Mouse (Mus musculus) macrophage (primary cell): ENCODE data around the gene Rpl35a. TPM values are rescaled to one million over a fixed set of nuclear protein-coding genes. Genes with fewer than 3 reads are reported as not detected.
"Not testable (repeated sequence)": the region's sequence is repeated elsewhere in the genome, so short reads cannot be mapped to it uniquely, and the experiment has no call there.

ENCODE experiments used
- H3K27ac ChIP-seq: fragments of 350-480 bp; formaldehyde crosslinking; 2 replicates; pipeline ENCODE4 v1.9.0; 2021
- H3K36me3 ChIP-seq: fragments of 350-480 bp; formaldehyde crosslinking; 2 replicates; pipeline ENCODE4 v1.9.0; 2021; ENCODE audit errors: inconsistent target
- H3K4me3 ChIP-seq: fragments of 350-480 bp; formaldehyde crosslinking; 2 replicates; pipeline ENCODE4 v1.9.0; 2021; ENCODE audit errors: inconsistent target
- H3K79me2 ChIP-seq: fragments of 350-480 bp; formaldehyde crosslinking; 2 replicates; pipeline ENCODE4 v1.9.0; 2021; ENCODE audit errors: inconsistent target
- WGBS: methylation state at CpG from one replicate; pipeline ENCODE4 v1.1.7; 2026; ENCODE audit warnings: inconsistent platforms; ENCODE audit not compliant: missing documents; 5-methylcytosine and 5-hydroxymethylcytosine counted together
- polyA plus RNA-seq: library from polyadenylated mRNA; stranded (reverse); fragments of 250-400 nt; gene quantifications from 3 replicates; pipeline ENCODE4 v1.2.4, GENCODE M21; 2018; ENCODE audit warnings: inconsistent platforms

Gene Rpl35a
- polyA plus RNA-seq, 1 experiment from 2014 or later: 621 TPM

GRCm38 (mm10) chr16:33036006-33036405 lies 20.2 kb upstream of the Rpl35a start:
- Histone ChIP-seq H3K36me3 (no peaks in the 10 kb centered on the region), H3K4me3 (no peak overlapping the region), H3K27ac (no peak overlapping the region), H3K79me2 (no peaks in the 10 kb centered on the region)
- 100% methylated on average over 3 of the region's 4 CpGs for WGBS

- WGBS: 90% methylated on average over 1 of the region's 1 CpGs
- Histone ChIP-seq H3K4me3 (no peak overlapping the region), H3K36me3 (no peaks in the 10 kb centered on the region), H3K79me2 (no peaks in the 10 kb centered on the region), H3K27ac (no peak overlapping the region)
Measured at GRCm38 (mm10) chr16:33042682-33043081, 13.6 kb upstream of the Rpl35a start.

GRCm38 (mm10) chr16:33043268-33043667 lies 13.0 kb upstream of the Rpl35a start:
- Histone ChIP-seq H3K36me3 (no peaks in the 10 kb centered on the region), H3K4me3 (no peak overlapping the region), H3K27ac (no peak overlapping the region), H3K79me2 (no peaks in the 10 kb centered on the region)
- WGBS: 17% methylated on average over 2 of the region's 2 CpGs

GRCm38 (mm10) chr16:33048004-33048403 lies 8.2 kb upstream of the Rpl35a start:
- WGBS: 86% methylated on average over 1 of the region's 1 CpGs
- H3K27ac ChIP-seq: no peak overlapping the region
- no peak overlapping the region for H3K4me3 ChIP-seq
- H3K36me3 ChIP-seq: no peaks in the 10 kb centered on the region
- no peaks in the 10 kb centered on the region for H3K79me2 ChIP-seq

- H3K36me3 ChIP-seq: no peaks in the 10 kb centered on the region
- H3K27ac ChIP-seq: no peak overlapping the region
- no peaks in the 10 kb centered on the region for H3K79me2 ChIP-seq
- H3K4me3 ChIP-seq: no peak overlapping the region
- WGBS: 95% methylated on average over 2 of the region's 2 CpGs
Measured at GRCm38 (mm10) chr16:33048686-33049085, 7.6 kb upstream of the Rpl35a start.

GRCm38 (mm10) chr16:33049809-33050208 lies 6.4 kb upstream of the Rpl35a start:
- no peak overlapping the region for H3K27ac ChIP-seq
- no peaks in the 10 kb centered on the region for H3K79me2 ChIP-seq
- no peaks in the 10 kb centered on the region for H3K36me3 ChIP-seq
- WGBS: 72% methylated on average over 16 of the region's 16 CpGs
- no peak overlapping the region for H3K4me3 ChIP-seq

- WGBS: 73% methylated on average over 5 of the region's 5 CpGs
Measured at GRCm38 (mm10) chr16:33053141-33053540, 3.1 kb upstream of the Rpl35a start.

GRCm38 (mm10) chr16:33054927-33055326 lies 1.3 kb upstream of the Rpl35a start:
- H3K79me2 ChIP-seq: peaks cover 32% of the 10 kb centered on the region
- not testable (repeated sequence) for H3K4me3 ChIP-seq, H3K27ac ChIP-seq
- WGBS: 80% methylated on average over 2 of the region's 2 CpGs
- H3K36me3 ChIP-seq: peaks cover 23% of the 10 kb centered on the region

More at GRCm38 (mm10) chr16:33053141-33053540, 3.1 kb upstream of the Rpl35a start:
- H3K79me2 ChIP-seq: peaks cover 18% of the 10 kb centered on the region
- H3K4me3 ChIP-seq: no peak overlapping the region
- no peak overlapping the region for H3K27ac ChIP-seq
- H3K36me3 ChIP-seq: peaks cover 5% of the 10 kb centered on the region; the same call in 1 of the 2 replicates

- Histone ChIP-seq H3K36me3 (peaks cover 30% of the 10 kb centered on the region), H3K27ac (peak overlapping the region; percentile 84; the same call in 1 of the 2 replicates), H3K4me3 (peak overlapping the region; percentile 97), H3K79me2 (peaks cover 32% of the 10 kb centered on the region)
- 23% methylated on average over 8 of the region's 10 CpGs for WGBS
Measured at GRCm38 (mm10) chr16:33055655-33056054, 598 bp upstream of the Rpl35a start.

- WGBS: under 1% methylated on average over 24 of the region's 24 CpGs
- H3K79me2 ChIP-seq: peaks cover 32% of the 10 kb centered on the region
- peak overlapping the region; percentile 84 for H3K27ac ChIP-seq
- H3K4me3 ChIP-seq: peak overlapping the region; percentile 97
- peaks cover 30% of the 10 kb centered on the region for H3K36me3 ChIP-seq
Measured at GRCm38 (mm10) chr16:33056786-33057185, 533 bp downstream of the Rpl35a start.

GRCm38 (mm10) chr16:33058033-33058432 lies 1.8 kb downstream of the Rpl35a start:
- Histone ChIP-seq H3K79me2 (peaks cover 32% of the 10 kb centered on the region), H3K27ac (no peak overlapping the region), H3K4me3 (peak overlapping the region; percentile 97; the same call in 1 of the 2 replicates), H3K36me3 (peaks cover 30% of the 10 kb centered on the region)
- whole genome bisulfite sequencing: 93% methylated on average over 16 of the region's 16 CpGs

GRCm38 (mm10) chr16:33058656-33059055 lies 2.4 kb downstream of the Rpl35a start:
- not testable (repeated sequence) for H3K27ac ChIP-seq, H3K4me3 ChIP-seq
- Histone ChIP-seq H3K79me2 (peaks cover 32% of the 10 kb centered on the region), H3K36me3 (peaks cover 30% of the 10 kb centered on the region)
- whole genome bisulfite sequencing: 91% methylated on average over 4 of the region's 9 CpGs

- 90% methylated on average over 1 of the region's 1 CpGs for WGBS
- no peak overlapping the region for H3K27ac ChIP-seq
- peaks cover 32% of the 10 kb centered on the region for H3K79me2 ChIP-seq
- H3K4me3 ChIP-seq: no peak overlapping the region
- H3K36me3 ChIP-seq: peaks cover 30% of the 10 kb centered on the region
Measured at GRCm38 (mm10) chr16:33059471-33059870, 3.2 kb downstream of the Rpl35a start.

GRCm38 (mm10) chr16:33060926-33061325 lies 4.7 kb downstream of the Rpl35a start:
- Histone ChIP-seq H3K4me3 (no peak overlapping the region), H3K79me2 (peaks cover 32% of the 10 kb centered on the region), H3K36me3 (peaks cover 30% of the 10 kb centered on the region), H3K27ac (no peak overlapping the region)
- 95% methylated on average over 2 of the region's 2 CpGs for WGBS

- peaks cover 31% of the 10 kb centered on the region for H3K79me2 ChIP-seq
- WGBS: 70% methylated on average over 8 of the region's 11 CpGs
- peak overlapping the region; percentile 10; the same call in 1 of the 2 replicates for H3K4me3 ChIP-seq
- peaks cover 30% of the 10 kb centered on the region for H3K36me3 ChIP-seq
- H3K27ac ChIP-seq: no peak overlapping the region
Measured at GRCm38 (mm10) chr16:33061400-33061799, 5.1 kb downstream of the Rpl35a start.
